Mouse (Mus musculus) MEL (cell line): ENCODE measurements around the gene Gm28635. TPM values are rescaled to one million over a fixed set of nuclear protein-coding genes. Genes with fewer than 3 reads are reported as not detected.

ENCODE experiments used
- DNase-seq: peaks from one replicate; pipeline ENCODE4 v3.0.0; 2011; ENCODE audit warnings: low read depth, low spot score
- H3K27ac ChIP-seq: 2 replicates; pipeline ENCODE4 v1.5.1; 2012; ENCODE audit warnings: low read depth, mild to moderate bottlenecking, control low read depth, low read length, moderate library complexity; ENCODE audit not compliant: control insufficient read depth
- H3K27me3 ChIP-seq, 2 experiments: fragments of 150-350 bp in 1 of 2; sonication (generic) in 1 of 2; 2 replicates each; pipeline ENCODE4 v1.6.1; 2012; ENCODE audit warnings: low read length in 2 of 2, mild to moderate bottlenecking in 2 of 2, improper control_type of control experiment in 1 of 2, moderate library complexity in 1 of 2; ENCODE audit not compliant: insufficient read depth in 2 of 2, control insufficient read depth in 1 of 2
- H3K36me3 ChIP-seq, 2 experiments: 2 replicates each; pipeline ENCODE4 v1.6.1; 2012 to 2014; ENCODE audit warnings: low read length in 2 of 2, improper control_type of control experiment in 1 of 2, inconsistent platforms in 1 of 2, mild to moderate bottlenecking in 1 of 2; ENCODE audit not compliant: insufficient read depth in 2 of 2, control insufficient read depth in 1 of 2
- H3K4me1 ChIP-seq, 2 experiments: fragments of 150-350 bp in 1 of 2; sonication (generic) in 1 of 2; 2 replicates each; pipeline ENCODE4 v1.6.1; 2012; ENCODE audit warnings: low read length in 2 of 2, improper control_type of control experiment in 1 of 2, mild to moderate bottlenecking in 1 of 2; ENCODE audit not compliant: insufficient read depth in 2 of 2, control insufficient read depth in 1 of 2
- H3K4me3 ChIP-seq, 2 experiments: fragments of 150-350 bp in 1 of 2; sonication (generic) in 1 of 2; 2 replicates each; pipeline ENCODE4 v1.5.1; 2012; ENCODE audit warnings: low read depth in 2 of 2, low read length in 2 of 2, mild to moderate bottlenecking in 2 of 2, moderate library complexity in 2 of 2, control low read depth in 1 of 2, improper control_type of control experiment in 1 of 2; ENCODE audit not compliant: control insufficient read depth in 1 of 2, insufficient read depth in 1 of 2
- H3K79me2 ChIP-seq: 2 replicates; pipeline ENCODE4 v1.6.1; 2012; ENCODE audit warnings: mild to moderate bottlenecking, low read length, moderate library complexity; ENCODE audit not compliant: control insufficient read depth, poor library complexity, insufficient read depth
- H3K9ac ChIP-seq: 2 replicates; pipeline ENCODE4 v1.6.1; 2012; ENCODE audit warnings: low read depth, mild to moderate bottlenecking, control low read depth, low read length, moderate library complexity; ENCODE audit not compliant: control insufficient read depth, poor library complexity, severe bottlenecking
- H3K9me3 ChIP-seq: fragments of 150-350 bp; sonication (generic); replicated peaks from 2 replicates; pipeline ENCODE4 v1.6.1; 2012; ENCODE audit warnings: mild to moderate bottlenecking, low read length, improper control_type of control experiment, moderate library complexity; ENCODE audit not compliant: insufficient read depth
- CHD1 ChIP-seq: IDR thresholded peaks from 2 replicates; pipeline ENCODE4 v1.6.1; 2012; ENCODE audit warnings: low read depth, mild to moderate bottlenecking, inconsistent platforms, low read length, improper control_type of control experiment
- CHD2 ChIP-seq: IDR thresholded peaks from 2 replicates; pipeline ENCODE4 v1.6.1; 2011; ENCODE audit warnings: low read length, improper control_type of control experiment
- CTCF ChIP-seq, 3 experiments: IDR thresholded peaks in 2 of 3; conservative IDR thresholded peaks in 1 of 3; 2 replicates each; pipeline ENCODE4 v1.5.1; 2011 to 2012; ENCODE audit warnings: low read length in 3 of 3, low read depth in 2 of 3, mild to moderate bottlenecking in 2 of 3, improper control_type of control experiment in 1 of 3, inconsistent platforms in 1 of 3, mixed read lengths in 1 of 3, moderate library complexity in 1 of 3; ENCODE audit not compliant: control insufficient read depth in 1 of 3, insufficient read depth in 1 of 3, poor library complexity in 1 of 3, severe bottlenecking in 1 of 3
- E2F4 ChIP-seq: IDR thresholded peaks from 2 replicates; pipeline ENCODE4 v1.6.1; 2011; ENCODE audit warnings: low read depth, low read length, improper control_type of control experiment, borderline replicate concordance
- ELF1 ChIP-seq: IDR thresholded peaks from 2 replicates; pipeline ENCODE4 v1.6.1; 2014; ENCODE audit warnings: low read depth, mild to moderate bottlenecking, inconsistent platforms, low read length, improper control_type of control experiment, moderate library complexity
- EP300 ChIP-seq, 2 experiments: IDR thresholded peaks; 2 replicates each; pipeline ENCODE4 v1.6.1; 2011; ENCODE audit warnings: improper control_type of control experiment in 2 of 2, low read length in 2 of 2, low read depth in 1 of 2, mild to moderate bottlenecking in 1 of 2
- ETS1 ChIP-seq: IDR thresholded peaks from 2 replicates; pipeline ENCODE4 v1.6.1; 2012; ENCODE audit warnings: low read depth, mild to moderate bottlenecking, inconsistent platforms, low read length, improper control_type of control experiment, moderate library complexity
- GATA1 ChIP-seq: IDR thresholded peaks from 2 replicates; pipeline ENCODE4 v1.6.1; 2011; ENCODE audit warnings: low read depth, low read length, improper control_type of control experiment
- HCFC1 ChIP-seq: IDR thresholded peaks from 2 replicates; pipeline ENCODE4 v1.6.1; 2012; ENCODE audit warnings: low read depth, mild to moderate bottlenecking, inconsistent platforms, low read length, improper control_type of control experiment, moderate library complexity
- KAT2A ChIP-seq: conservative IDR thresholded peaks from 2 replicates; pipeline ENCODE4 v1.6.1; 2012; ENCODE audit warnings: low read depth, low read length, improper control_type of control experiment, inconsistent platforms
- MAFK ChIP-seq: IDR thresholded peaks from 2 replicates; pipeline ENCODE4 v1.6.1; 2011; ENCODE audit warnings: low read depth, mild to moderate bottlenecking, low read length, improper control_type of control experiment, borderline replicate concordance
- MAZ ChIP-seq: IDR thresholded peaks from 2 replicates; pipeline ENCODE4 v1.6.1; 2012; ENCODE audit warnings: low read depth, mild to moderate bottlenecking, inconsistent platforms, low read length, improper control_type of control experiment
- MEF2A ChIP-seq: IDR thresholded peaks from 2 replicates; pipeline ENCODE4 v1.6.1; 2014; ENCODE audit warnings: low read depth, mild to moderate bottlenecking, inconsistent platforms, low read length, improper control_type of control experiment; ENCODE audit not compliant: poor library complexity, insufficient replicate concordance, severe bottlenecking; ENCODE audit errors: extremely low read depth
- MYC ChIP-seq: IDR thresholded peaks from 2 replicates; pipeline ENCODE4 v1.6.1; 2011; ENCODE audit warnings: low read depth, mild to moderate bottlenecking, low read length, improper control_type of control experiment, moderate library complexity
- POLR2AphosphoS2 ChIP-seq: IDR thresholded peaks from 2 replicates; pipeline ENCODE4 v1.6.1; 2011; ENCODE audit warnings: low read length, improper control_type of control experiment
- RAD21 ChIP-seq: IDR thresholded peaks from 2 replicates; pipeline ENCODE4 v1.6.1; 2011; ENCODE audit warnings: mild to moderate bottlenecking, low read depth, low read length, improper control_type of control experiment
- RCOR1 ChIP-seq: IDR thresholded peaks from 2 replicates; pipeline ENCODE4 v1.6.1; 2012; ENCODE audit warnings: low read depth, mild to moderate bottlenecking, inconsistent platforms, low read length, improper control_type of control experiment
- SIN3A ChIP-seq: IDR thresholded peaks from 2 replicates; pipeline ENCODE4 v1.6.1; 2012; ENCODE audit warnings: low read length, improper control_type of control experiment, inconsistent platforms
- SMC3 ChIP-seq: IDR thresholded peaks from 2 replicates; pipeline ENCODE4 v1.6.1; 2011; ENCODE audit warnings: low read depth, low read length, improper control_type of control experiment
- TAL1 ChIP-seq: IDR thresholded peaks from 2 replicates; pipeline ENCODE4 v1.6.1; 2012; ENCODE audit warnings: mild to moderate bottlenecking, inconsistent platforms, low read length, moderate library complexity, mixed read lengths
- TBP ChIP-seq: IDR thresholded peaks from 2 replicates; pipeline ENCODE4 v1.8.0; 2011; ENCODE audit warnings: low read depth, low read length, improper control_type of control experiment
- TCF12 ChIP-seq: IDR thresholded peaks from 2 replicates; pipeline ENCODE4 v1.6.1; 2014; ENCODE audit warnings: low read depth, mild to moderate bottlenecking, inconsistent platforms, low read length, improper control_type of control experiment, moderate library complexity
- USF1 ChIP-seq: IDR thresholded peaks from 2 replicates; pipeline ENCODE4 v1.6.1; 2014; ENCODE audit warnings: low read depth, mild to moderate bottlenecking, inconsistent platforms, low read length, improper control_type of control experiment, moderate library complexity
- ZC3H11A ChIP-seq: IDR thresholded peaks from 2 replicates; pipeline ENCODE4 v1.6.1; 2012; ENCODE audit warnings: low read depth, mild to moderate bottlenecking, inconsistent platforms, low read length, improper control_type of control experiment
- ZMIZ1 ChIP-seq: IDR thresholded peaks from 2 replicates; pipeline ENCODE4 v1.6.1; 2012; ENCODE audit warnings: low read depth, mild to moderate bottlenecking, inconsistent platforms, low read length, improper control_type of control experiment, moderate library complexity
- ZNF384 ChIP-seq: IDR thresholded peaks from 2 replicates; pipeline ENCODE4 v1.6.1; 2012; ENCODE audit warnings: low read depth, mild to moderate bottlenecking, inconsistent platforms, low read length, improper control_type of control experiment
- polyA plus RNA-seq, 2 experiments: library from polyadenylated mRNA; stranded (reverse) in 1 of 2; unstranded in 1 of 2; fragments of >175 nt in 1 of 2; fragments of >200 nt in 1 of 2; gene quantifications; 2 replicates each; pipeline versions ENCODE4 v1.2.1 to v1.2.4; 2012; ENCODE audit warnings: low replicate concordance in 2 of 2, low read depth in 1 of 2; ENCODE audit not compliant: insufficient read length in 2 of 2, insufficient read depth in 1 of 2, missing spikeins in 1 of 2
- total RNA-seq: library from RNA; depleted of rRNA; stranded (reverse); fragments of 300-350 nt; gene quantifications from 2 replicates; pipeline ENCODE4 v1.2.3, GENCODE M21; 2012

The Gm28635 gene
- total and polyA plus RNA-seq, 3 experiments: 0.19 TPM; not detected in 2

DNA sequence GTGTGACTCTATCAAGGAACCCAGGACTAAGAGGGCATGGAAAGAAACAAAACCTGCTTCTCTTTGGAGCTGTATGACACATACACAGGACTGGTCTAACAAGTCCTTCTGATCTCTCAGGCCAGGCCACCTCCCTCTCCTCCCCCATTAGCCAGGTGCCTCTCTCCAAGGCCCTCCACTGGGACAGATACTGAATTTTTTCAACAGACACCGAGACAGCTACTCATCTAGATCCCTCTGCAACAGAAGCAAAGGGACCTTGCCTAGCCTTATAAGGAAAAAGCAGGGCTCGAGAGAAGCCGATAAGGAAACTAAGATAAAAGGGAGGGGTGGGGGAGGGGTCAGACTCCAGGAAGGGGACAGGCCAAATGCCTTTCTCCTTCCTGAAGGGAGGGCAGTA is 44.8 kb downstream of the Gm28635 start:
- H3K9me3 ChIP-seq: no peaks in the 10 kb centered on the region
- no peaks in the 10 kb centered on the region for H3K27me3 ChIP-seq
- H3K4me3 ChIP-seq: no peak overlapping the region
- peak overlapping the region; percentile 9; the same call in 1 of the 2 replicates for H3K27ac ChIP-seq
- peaks cover 25% of the 10 kb centered on the region for H3K79me2 ChIP-seq
- H3K36me3 ChIP-seq: peaks cover 0 to 25% of the 10 kb centered on the region in 2 experiments; a peak in 3 of 4 replicates
- DNase-seq: peak; percentile 57
- peaks cover 21 to 22% of the 10 kb centered on the region in 2 experiments for H3K4me1 ChIP-seq
- no peak overlapping the region for H3K9ac ChIP-seq
- 0 out of 2 replicates have a peak, but pooled peaks have one; percentile 27 for TF ChIP-seq MAZ
- TF ChIP-seq CTCF (IDR thresholded peaks at IDR 0.05 in 2 of 3, conservative IDR thresholded peaks at IDR 0.05 in 1 of 3; ENCODE audit: control insufficient read depth in 1 of 3, insufficient read depth in 1 of 3, low read depth in 2 of 3, low read length in 3 of 3, poor library complexity in 1 of 3, severe bottlenecking in 1 of 3): no peak
- peak; percentile 28; the same call in 1 of the 2 replicates for TF ChIP-seq ELF1
- TF ChIP-seq USF1: no peak
- no peak; the same call in 1 of the 2 replicates for TF ChIP-seq SIN3A
- TF ChIP-seq CHD1: no peak
- TF ChIP-seq TBP: no peak
- TF ChIP-seq EP300 (IDR thresholded peaks at IDR 0.05; ENCODE audit: low read depth in 1 of 2, low read length in 2 of 2): peak in 1 of 2 experiments; percentile 70; a peak in 3 of 4 replicates
- no peak for TF ChIP-seq MYC
- TF ChIP-seq TAL1: no peak
- TF ChIP-seq MAFK: no peak
- peak; percentile 75 for TF ChIP-seq GATA1
- peak; percentile 25; the same call in 1 of the 2 replicates for TF ChIP-seq ZNF384
- no peak for TF ChIP-seq KAT2A
- TF ChIP-seq ZMIZ1: no peak
- no peak for TF ChIP-seq RAD21
- no peak for TF ChIP-seq MEF2A
- TF ChIP-seq SMC3: no peak
- peak; percentile 68; the same call in 1 of the 2 replicates for TF ChIP-seq RCOR1
- no peak for TF ChIP-seq E2F4
- TF ChIP-seq ETS1: no peak
- TF ChIP-seq ZC3H11A: no peak
- peak; percentile 20; the same call in 1 of the 2 replicates for TF ChIP-seq CHD2
- 0 out of 2 replicates have a peak, but pooled peaks have one; percentile 20 for TF ChIP-seq HCFC1
- peak; percentile 30; the same call in 1 of the 2 replicates for TF ChIP-seq TCF12
- TF ChIP-seq POLR2AphosphoS2: no peak
- TF ChIP-seq, all 39 proteins: peak for 9
